Mouse (Mus musculus): ENCODE data around the gene Fibcd1.

Fibcd1 gene

GRCm38 (mm10) chr2:31770781-31771441 lies 74.9 kb downstream of the Fibcd1 start:
- CTCF ChIA-PET, result interaction anchor here (0.5 kb wide), 1 partner anchor 53 kb away, joined by 8 read pairs; no protein-coding TSS in a partner anchor

DNA sequence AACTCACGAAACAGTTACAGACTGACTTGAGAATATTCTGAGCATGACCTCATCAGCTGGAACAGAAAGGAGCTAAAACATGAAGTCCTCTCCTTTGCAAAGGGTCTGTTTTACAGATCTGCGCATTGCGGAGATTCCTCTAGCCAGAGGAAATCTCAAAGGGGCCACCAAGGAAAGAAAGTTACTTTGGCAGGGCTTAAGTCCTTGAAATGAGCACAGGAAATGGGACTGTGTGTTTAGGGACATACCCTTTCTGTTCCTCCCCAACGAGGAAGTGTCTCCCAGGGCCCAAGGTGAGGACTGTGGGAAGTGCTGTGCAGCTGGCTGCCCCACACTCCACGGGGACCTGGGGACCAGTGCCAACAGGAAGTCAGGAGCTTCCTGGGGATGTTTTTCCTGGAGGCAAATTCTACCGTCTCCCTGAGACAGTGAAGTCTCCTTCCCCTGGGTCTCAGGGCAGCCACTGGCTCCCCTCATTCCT lies 76.1 kb downstream of the Fibcd1 start:
- CTCF ChIA-PET, result no interaction called here

DNA sequence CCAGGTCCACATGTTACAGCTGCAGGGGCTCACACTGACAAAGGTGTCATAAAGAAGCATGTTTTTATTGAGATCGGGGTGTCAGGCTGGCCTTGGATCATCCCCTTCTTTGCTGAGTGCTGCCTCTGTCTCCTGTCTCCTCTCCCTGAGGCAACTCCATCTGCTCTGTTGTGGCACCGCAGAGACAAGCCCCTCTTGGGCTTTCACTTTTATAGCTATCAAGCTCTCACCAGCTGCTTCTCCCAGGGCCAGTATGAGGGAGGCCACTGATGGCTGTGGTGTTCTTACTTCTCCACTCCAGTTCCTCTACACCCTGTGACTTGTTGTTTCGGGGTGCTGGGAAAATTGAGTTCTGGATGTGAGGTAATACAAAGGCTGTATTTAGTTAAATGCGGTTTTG lies 76.7 kb downstream of the Fibcd1 start:
- CTCF ChIA-PET, result no interaction called here

DNA sequence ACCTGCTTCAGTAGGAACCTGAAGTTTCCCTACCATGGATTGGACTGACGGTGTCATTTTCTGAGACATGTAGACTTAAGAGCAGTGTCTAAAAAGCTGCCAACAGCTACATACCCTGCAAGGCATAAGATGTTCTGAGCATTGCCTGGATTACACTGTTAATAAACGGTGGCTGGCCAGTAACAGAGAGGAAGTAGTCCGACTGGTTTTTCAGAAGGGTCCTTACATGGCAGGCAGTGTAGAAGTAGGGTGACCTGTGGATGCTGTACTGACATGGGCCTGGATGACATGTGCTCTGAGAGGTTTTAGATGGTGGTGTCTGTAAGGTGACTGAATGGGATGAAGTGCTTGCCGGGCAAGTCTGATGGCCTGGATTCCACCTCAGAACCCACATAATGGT lies 78.0 kb downstream of the Fibcd1 start:
- CTCF ChIA-PET, result no interaction called here

DNA sequence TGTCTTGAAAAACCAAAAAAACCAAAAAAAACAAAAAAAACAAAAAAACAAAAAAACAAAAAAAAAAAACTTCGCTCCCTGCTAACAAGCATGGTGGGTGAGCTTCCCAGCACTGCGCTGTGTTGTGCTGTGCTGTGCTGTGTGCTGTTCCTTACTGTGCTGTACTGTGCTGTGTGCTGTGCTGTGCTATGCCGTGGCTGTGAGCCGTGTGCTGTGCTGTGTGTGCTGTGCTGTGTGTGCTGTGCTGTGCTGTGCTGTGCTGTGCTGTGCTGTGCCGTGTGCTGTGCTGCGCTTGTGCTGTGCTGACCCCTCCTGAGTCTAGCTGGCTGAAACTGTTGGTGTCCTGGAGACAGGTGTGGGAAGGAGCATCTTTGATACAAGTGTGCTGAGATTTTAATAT lies 78.7 kb downstream of the Fibcd1 start:
- CTCF ChIA-PET, result no interaction called here
